Mouse (Mus musculus): Measurements from ENCODE around the gene Slc28a3. TPM values are rescaled to one million over a fixed set of nuclear protein-coding genes. Genes with fewer than 3 reads are reported as not detected.

The Slc28a3 gene
- polyA plus RNA-seq, 1 experiment from 2014 or later = not detected

GRCm38 (mm10) chr13:58520580-58521330 lies 89.9 kb downstream of the Slc28a3 start:
- H3K36me3 ChIP-seq = no peaks in the 10 kb centered on the region
- H3K27me3 ChIP-seq (replicated peaks) = peaks cover 10% of the 10 kb centered on the region; the same call in 1 of the 2 replicates
- H3K9me3 ChIP-seq (replicated peaks) = no peaks in the 10 kb centered on the region
- H3K27ac ChIP-seq = peak overlapping the region; percentile 87
- H3K4me2 ChIP-seq = peak overlapping the region; percentile 77
- peaks cover 85% of the 10 kb centered on the region for H3K4me1 ChIP-seq
- no peak overlapping the region for H3K4me3 ChIP-seq
- no peak for ATAC-seq
- peak overlapping the region; percentile 19 for H3K9ac ChIP-seq
- 35% methylated on average over 7 of the region's 7 CpGs for WGBS (ENCODE audit: insufficient replicate concordance)

- ATAC-seq = peak; percentile 75
- Histone ChIP-seq H3K27ac (peak overlapping the region; percentile 87), H3K36me3 (no peaks in the 10 kb centered on the region), H3K9me3 (replicated peaks) (no peaks in the 10 kb centered on the region), H3K4me3 (no peak overlapping the region), H3K4me1 (peaks cover 88% of the 10 kb centered on the region), H3K27me3 (replicated peaks) (peaks cover 10% of the 10 kb centered on the region; the same call in 1 of the 2 replicates), H3K4me2 (peak overlapping the region; percentile 48), H3K9ac (no peak overlapping the region; the same call in 1 of the 2 replicates)
- WGBS (ENCODE audit: insufficient replicate concordance) = 33% methylated on average over 9 of the region's 9 CpGs
These were observed 90.6 kb downstream of the Slc28a3 start for GRCm38 (mm10) chr13:58520028-58520427.

GRCm38 (mm10) chr13:58516277-58516676 lies 94.4 kb downstream of the Slc28a3 start:
- Histone ChIP-seq H3K27me3 (replicated peaks) (peaks cover 6% of the 10 kb centered on the region; the same call in 1 of the 2 replicates), H3K4me3 (no peak overlapping the region), H3K9me3 (replicated peaks) (no peaks in the 10 kb centered on the region), H3K36me3 (no peaks in the 10 kb centered on the region), H3K4me1 (peaks cover 51% of the 10 kb centered on the region), H3K27ac (peak overlapping the region; percentile 39; the same call in 1 of the 2 replicates), H3K9ac (no peak overlapping the region), H3K4me2 (no peak overlapping the region)
- ATAC-seq = peak; percentile 68
- 83% methylated on average over 4 of the region's 4 CpGs for WGBS (ENCODE audit: insufficient replicate concordance)

- H3K27me3 ChIP-seq (replicated peaks) = peaks cover 10% of the 10 kb centered on the region; the same call in 1 of the 2 replicates
- peaks cover 44% of the 10 kb centered on the region for H3K4me1 ChIP-seq
- no peak overlapping the region for H3K9ac ChIP-seq
- peak overlapping the region; percentile 18; the same call in 1 of the 2 replicates for H3K27ac ChIP-seq
- H3K9me3 ChIP-seq (replicated peaks) = no peaks in the 10 kb centered on the region
- WGBS (ENCODE audit: insufficient replicate concordance) = 66% methylated on average over 5 of the region's 5 CpGs
- H3K4me3 ChIP-seq = no peak overlapping the region
- H3K36me3 ChIP-seq = no peaks in the 10 kb centered on the region
- ATAC-seq = no peak
- no peak overlapping the region for H3K4me2 ChIP-seq
These were observed 95.0 kb downstream of the Slc28a3 start for GRCm38 (mm10) chr13:58515635-58516034.

GRCm38 (mm10) chr13:58514147-58514727 lies 96.4 kb downstream of the Slc28a3 start:
- H3K9me3 ChIP-seq (replicated peaks) = no peaks in the 10 kb centered on the region
- H3K9ac ChIP-seq = no peak overlapping the region
- no peak overlapping the region for H3K4me2 ChIP-seq
- no peaks in the 10 kb centered on the region for H3K36me3 ChIP-seq
- 65% methylated on average over 8 of the region's 8 CpGs for WGBS (ENCODE audit: insufficient replicate concordance)
- ATAC-seq = no peak
- H3K4me1 ChIP-seq = peaks cover 33% of the 10 kb centered on the region
- no peak overlapping the region for H3K4me3 ChIP-seq
- no peak overlapping the region for H3K27ac ChIP-seq
- peaks cover 10% of the 10 kb centered on the region; the same call in 1 of the 2 replicates for H3K27me3 ChIP-seq (replicated peaks)

GRCm38 (mm10) chr13:58511926-58512325 lies 98.8 kb downstream of the Slc28a3 start:
- 37% methylated on average over 2 of the region's 2 CpGs for WGBS (ENCODE audit: insufficient replicate concordance)

GRCm38 (mm10) chr13:58511248-58511647 lies 99.4 kb downstream of the Slc28a3 start:
- Histone ChIP-seq H3K4me3 (no peak overlapping the region), H3K27me3 (replicated peaks) (peaks cover 15% of the 10 kb centered on the region; the same call in 1 of the 2 replicates), H3K27ac (no peak overlapping the region), H3K4me2 (no peak overlapping the region), H3K9me3 (replicated peaks) (no peaks in the 10 kb centered on the region), H3K4me1 (peaks cover 14% of the 10 kb centered on the region), H3K36me3 (no peaks in the 10 kb centered on the region), H3K9ac (no peak overlapping the region)
- ATAC-seq = no peak
- WGBS (ENCODE audit: insufficient replicate concordance) = 72% methylated on average over 9 of the region's 9 CpGs

More at GRCm38 (mm10) chr13:58511926-58512325, 98.8 kb downstream of the Slc28a3 start:
- H3K4me2 ChIP-seq = no peak overlapping the region
- no peaks in the 10 kb centered on the region for H3K36me3 ChIP-seq
- H3K9ac ChIP-seq = no peak overlapping the region
- H3K27ac ChIP-seq = no peak overlapping the region
- no peak overlapping the region for H3K4me3 ChIP-seq
- peaks cover 15% of the 10 kb centered on the region; the same call in 1 of the 2 replicates for H3K27me3 ChIP-seq (replicated peaks)
- no peak for ATAC-seq
- H3K4me1 ChIP-seq = peaks cover 21% of the 10 kb centered on the region
- no peaks in the 10 kb centered on the region for H3K9me3 ChIP-seq (replicated peaks)

GRCm38 (mm10) chr13:58509241-58509640 lies 101.4 kb downstream of the Slc28a3 start:
- Histone ChIP-seq H3K9me3 (replicated peaks) (no peaks in the 10 kb centered on the region), H3K4me3 (no peak overlapping the region), H3K9ac (no peak overlapping the region), H3K36me3 (no peaks in the 10 kb centered on the region), H3K4me1 (0 out of 2 replicates have a peak, but pooled peaks cover 4% of the 10 kb centered on the region), H3K27ac (no peak overlapping the region), H3K27me3 (replicated peaks) (peaks cover 32% of the 10 kb centered on the region), H3K4me2 (no peak overlapping the region)
- WGBS (ENCODE audit: insufficient replicate concordance) = 13% methylated on average over 3 of the region's 3 CpGs
- no peak for ATAC-seq

- no peak overlapping the region for H3K4me3 ChIP-seq
- 41% methylated on average over 2 of the region's 2 CpGs for WGBS (ENCODE audit: insufficient replicate concordance)
These were observed 107.1 kb downstream of the Slc28a3 start for GRCm38 (mm10) chr13:58503610-58504009.

GRCm38 (mm10) chr13:58497809-58498208 lies 112.9 kb downstream of the Slc28a3 start:
- ATAC-seq = no peak
- Histone ChIP-seq H3K4me3 (no peak overlapping the region), H3K27me3 (replicated peaks) (peaks cover 51% of the 10 kb centered on the region), H3K9ac (no peak overlapping the region), H3K9me3 (replicated peaks) (no peaks in the 10 kb centered on the region), H3K4me1 (no peaks in the 10 kb centered on the region), H3K4me2 (no peak overlapping the region), H3K36me3 (no peaks in the 10 kb centered on the region), H3K27ac (no peak overlapping the region)
- 72% methylated on average over 12 of the region's 12 CpGs for WGBS (ENCODE audit: insufficient replicate concordance)

More at GRCm38 (mm10) chr13:58503610-58504009, 107.1 kb downstream of the Slc28a3 start:
- no peak for ATAC-seq
- Histone ChIP-seq H3K4me2 (no peak overlapping the region), H3K36me3 (no peaks in the 10 kb centered on the region), H3K9me3 (replicated peaks) (no peaks in the 10 kb centered on the region), H3K9ac (no peak overlapping the region), H3K4me1 (no peaks in the 10 kb centered on the region), H3K27ac (no peak overlapping the region), H3K27me3 (replicated peaks) (peaks cover 39% of the 10 kb centered on the region)

All from liver, embryonic 12.5 days (tissue).